Mouse (Mus musculus): ENCODE data around the gene Rtn3.
"Not testable (repeated sequence)": the region's sequence is repeated elsewhere in the genome, so short reads cannot be mapped to it uniquely, and the experiment has no call there.

Gene Rtn3

DNA sequence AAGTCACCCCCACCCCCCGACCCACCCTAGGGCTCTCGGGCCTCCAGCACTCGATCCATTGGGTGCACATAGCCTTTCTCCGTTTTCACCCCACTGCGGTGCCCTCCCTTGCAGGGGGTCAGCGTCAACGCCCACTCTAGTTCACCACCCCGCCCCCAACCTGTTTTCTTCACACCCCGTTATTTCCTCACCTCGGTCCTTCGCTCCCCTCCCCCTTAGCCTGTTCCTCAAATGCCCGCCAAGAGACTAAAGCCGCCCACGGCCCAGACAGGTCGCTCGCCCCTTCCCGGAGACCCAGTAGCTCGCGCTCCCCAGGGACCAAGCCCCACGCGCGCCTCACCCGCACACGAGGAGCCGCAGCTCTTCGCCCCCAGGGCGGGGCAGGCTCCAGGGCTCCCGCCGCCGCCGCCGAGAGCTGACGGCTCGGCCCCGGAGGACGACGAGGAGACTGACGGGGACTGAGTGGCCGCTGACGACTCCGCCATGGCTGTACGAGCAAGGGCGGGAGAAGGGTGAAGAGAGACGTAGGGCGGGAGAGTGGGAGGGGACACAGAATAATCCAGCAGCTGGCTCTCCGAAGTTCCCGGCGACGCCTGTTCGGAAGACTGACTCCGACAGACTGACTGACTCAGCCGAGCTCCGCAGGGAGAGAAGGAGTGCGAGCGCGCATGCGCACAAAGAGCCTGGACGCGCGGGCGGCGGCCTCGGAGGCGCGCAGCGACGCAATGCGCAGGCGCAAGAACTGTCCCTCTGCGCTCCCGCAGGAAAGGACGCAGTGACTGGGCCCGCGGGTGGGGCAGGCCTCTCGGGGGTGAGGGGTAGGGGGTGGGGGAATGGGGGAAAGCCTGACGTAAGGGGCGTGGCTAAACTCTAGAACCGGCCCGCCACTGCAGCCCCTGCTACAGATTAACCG lies at the start of gene Rtn3:
Gene Rtn3 (minus strand): TSS at position 683 of the 913 bp plus-strand sequence.
- peak; percentile 93 to 94 for DNase-seq (ENCODE audit: low spot score in 2 of 2)

DNA sequence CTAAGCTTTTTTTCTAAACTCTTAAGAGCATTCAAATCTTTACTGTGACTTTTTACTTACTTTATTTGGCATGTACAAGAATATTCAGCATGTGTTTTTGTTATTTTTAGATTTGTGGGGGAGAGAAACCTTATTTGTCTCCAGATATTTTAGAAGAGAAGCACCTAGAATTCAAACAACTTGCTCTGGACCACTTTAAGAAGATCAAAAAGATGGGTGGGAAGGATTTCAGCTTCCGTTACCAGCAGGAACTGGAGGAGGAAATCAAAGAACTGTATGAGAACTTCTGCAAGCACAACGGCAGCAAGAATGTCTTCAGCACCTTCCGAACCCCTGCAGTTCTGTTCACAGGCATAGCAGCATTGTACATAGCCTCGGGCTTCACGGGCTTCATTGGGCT lies 48.8 kb upstream of the Rtn3 start:
- DNase-seq (ENCODE audit: low spot score in 2 of 2), result no peak

DNA sequence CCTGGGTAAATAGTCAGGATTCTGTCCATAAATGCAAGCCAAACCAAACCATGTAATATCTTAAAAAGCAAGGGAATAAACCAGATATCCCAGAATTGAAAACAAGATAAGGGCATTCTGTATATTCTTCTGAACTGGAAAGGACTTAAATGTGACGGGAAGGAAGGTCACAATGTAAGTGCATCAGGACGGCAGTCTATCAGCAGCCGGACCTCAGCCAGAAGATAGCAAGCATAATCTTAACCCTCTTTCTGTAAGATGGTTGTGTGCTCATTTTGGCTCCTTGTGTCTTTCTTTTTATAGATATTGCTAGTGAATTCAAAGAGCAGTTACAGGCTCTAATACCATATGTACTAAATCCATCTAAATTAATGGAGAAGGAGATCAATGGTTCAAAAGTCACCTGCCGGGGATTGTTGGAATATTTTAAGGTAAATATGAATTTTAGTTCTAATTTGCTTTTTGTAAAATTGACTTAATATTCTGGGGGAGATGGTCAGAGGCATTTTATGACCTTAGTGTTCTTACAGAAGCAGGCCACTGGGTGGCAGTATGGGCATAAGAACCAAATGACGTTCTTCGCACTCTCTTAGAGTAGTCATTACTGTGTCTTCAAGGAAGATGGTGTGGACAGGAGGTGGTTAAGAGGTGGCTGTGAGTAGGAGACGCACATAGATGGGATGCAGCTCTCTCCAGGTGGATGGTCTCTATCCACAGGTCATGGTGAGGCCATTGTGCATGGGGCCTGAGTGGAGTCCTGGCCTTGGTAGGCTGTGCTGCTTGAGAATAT lies 45.8 kb upstream of the Rtn3 start:
- DNase-seq (ENCODE audit: low spot score in 2 of 2), result peak; percentile 35 to 57

DNA sequence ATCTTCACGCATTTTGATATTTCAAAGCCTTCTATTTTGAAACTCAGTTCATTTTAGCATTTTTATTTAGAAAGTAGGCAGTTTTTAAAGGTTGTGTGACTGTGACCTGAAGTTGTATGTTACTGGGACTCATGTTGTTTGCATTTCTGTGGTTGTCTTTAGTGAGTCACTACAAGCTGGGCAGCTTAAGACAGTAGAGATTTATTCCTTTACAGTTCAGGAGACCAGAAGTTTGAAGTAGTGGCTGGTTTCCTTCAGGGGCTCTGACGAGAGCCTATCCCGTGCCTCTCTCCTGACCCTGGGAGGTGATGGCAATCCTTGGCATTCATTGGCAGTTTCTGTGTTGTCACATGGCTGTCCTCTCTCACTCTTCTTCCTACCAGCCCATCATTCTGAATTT lies 41.8 kb upstream of the Rtn3 start:
- DNase-seq (ENCODE audit: low spot score in 2 of 2), result no peak

DNA sequence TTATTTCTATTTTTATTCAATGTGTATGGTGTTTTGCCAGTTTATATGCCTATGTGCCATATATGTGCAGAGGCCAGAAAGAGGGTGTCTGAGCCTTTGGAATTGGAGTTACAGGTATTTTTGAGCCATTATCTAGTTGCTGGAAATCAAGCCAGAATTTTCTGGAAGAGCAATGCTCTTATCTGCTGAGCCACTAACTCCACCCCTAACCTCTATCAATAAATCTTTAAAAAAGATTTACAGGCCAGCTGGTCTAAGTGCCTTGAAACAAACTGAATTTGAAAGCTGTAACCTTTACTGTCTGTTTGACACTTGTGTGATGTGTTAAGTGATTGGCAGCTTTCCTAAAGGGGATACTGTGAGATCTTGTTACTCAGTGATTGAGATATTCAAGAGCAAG lies 40.7 kb upstream of the Rtn3 start:
- no peak for DNase-seq (ENCODE audit: low spot score in 2 of 2)

DNA sequence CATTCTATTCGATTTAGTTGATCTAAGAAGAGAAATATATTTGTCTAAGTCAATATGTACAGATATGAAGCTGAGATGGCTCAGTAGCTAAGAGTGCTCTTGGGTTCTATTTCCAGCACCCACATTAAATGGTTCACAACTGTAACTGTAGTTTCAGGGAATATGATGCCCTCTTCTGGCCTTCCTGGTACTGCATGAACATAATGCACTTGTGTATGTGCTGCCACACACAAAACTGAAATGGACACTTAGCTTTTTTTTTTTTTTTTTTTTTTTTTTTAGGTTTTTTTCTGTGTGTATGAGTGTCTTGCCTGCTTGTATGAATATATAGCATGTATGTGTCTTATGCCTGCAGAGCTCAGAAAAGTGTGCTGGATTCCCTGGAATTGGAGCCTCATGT lies 40.2 kb upstream of the Rtn3 start:
- DNase-seq (ENCODE audit: low spot score in 2 of 2), result no peak

DNA sequence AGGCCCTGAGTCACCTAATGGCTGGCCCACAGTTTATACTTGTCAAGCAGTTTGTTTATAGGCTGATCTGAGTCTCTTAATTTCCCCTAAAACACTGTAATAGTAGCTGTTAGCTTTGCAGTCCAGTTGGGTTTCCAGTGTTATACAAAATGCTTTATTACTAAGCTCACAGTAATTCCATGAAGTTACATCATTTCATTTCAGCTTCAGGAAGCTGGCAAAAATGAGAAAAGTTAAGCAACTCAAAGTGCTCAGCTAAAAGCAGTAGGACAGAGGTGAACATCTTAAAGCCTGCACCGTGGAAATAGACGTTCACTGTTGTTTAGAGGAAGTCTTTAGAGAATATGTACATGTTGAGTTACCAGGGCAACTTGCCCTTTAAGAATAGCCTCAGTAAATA lies 39.8 kb upstream of the Rtn3 start:
- DNase-seq (ENCODE audit: low spot score in 2 of 2), result no peak

DNA sequence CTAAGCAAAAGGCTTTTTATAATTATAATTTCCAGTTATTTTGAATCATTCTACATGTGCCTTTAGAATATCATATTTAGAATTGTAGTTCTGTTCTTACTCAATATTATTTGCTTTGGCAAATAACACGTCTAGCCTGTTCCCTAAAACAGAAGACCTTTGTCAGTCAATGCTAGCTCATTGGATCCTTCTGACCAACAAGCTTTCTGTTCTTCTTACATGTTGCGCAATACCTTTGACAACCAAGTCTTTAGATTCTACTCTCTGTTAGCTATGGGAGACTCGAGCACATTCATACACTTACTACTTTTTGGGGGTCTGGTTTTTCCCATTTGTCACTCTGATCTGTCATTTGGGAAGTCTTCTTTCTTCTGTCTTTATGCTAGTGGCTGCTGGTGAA lies 38.5 kb upstream of the Rtn3 start:
- DNase-seq (ENCODE audit: low spot score in 2 of 2), result no peak

DNA sequence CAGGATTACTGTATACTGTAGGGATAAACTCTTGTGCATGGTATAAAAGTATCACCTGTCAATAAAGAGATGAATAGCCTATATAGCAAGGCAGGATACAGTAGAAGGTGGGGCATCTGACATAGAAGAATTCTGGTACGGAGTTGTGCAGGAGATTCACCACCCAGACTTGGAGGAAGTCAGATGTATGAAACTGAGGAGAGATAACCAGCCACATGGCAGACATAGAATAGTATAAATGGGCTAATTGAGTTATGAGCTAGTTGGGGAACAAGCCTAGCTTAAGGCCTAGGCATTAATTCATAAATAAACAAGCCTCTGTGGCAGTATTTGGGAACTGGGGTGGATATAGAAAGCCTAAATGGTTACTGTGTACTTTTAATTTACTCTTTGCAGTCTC lies 33.4 kb upstream of the Rtn3 start:
- DNase-seq (ENCODE audit: low spot score in 2 of 2), result no peak

DNA sequence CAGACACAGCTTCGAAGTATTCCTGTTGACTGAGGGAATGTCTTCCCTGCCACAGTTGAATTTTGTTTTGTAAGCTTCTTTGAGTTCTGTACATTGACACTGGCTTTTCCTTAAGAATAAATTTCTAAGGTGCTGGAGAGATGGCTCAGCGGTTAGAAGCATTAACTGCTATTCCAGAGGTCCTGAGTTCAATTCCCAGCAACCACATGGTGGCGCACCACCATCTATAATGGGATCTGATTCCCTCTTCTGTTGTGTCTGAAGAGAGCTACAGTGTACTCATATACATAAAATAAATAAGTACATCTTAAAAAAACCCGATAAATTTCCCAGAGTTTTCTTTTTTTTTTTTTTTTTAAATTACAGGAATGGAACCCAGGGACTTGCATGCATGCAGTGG lies 24.9 kb upstream of the Rtn3 start:
- DNase-seq (ENCODE audit: low spot score in 2 of 2), result no peak

DNA sequence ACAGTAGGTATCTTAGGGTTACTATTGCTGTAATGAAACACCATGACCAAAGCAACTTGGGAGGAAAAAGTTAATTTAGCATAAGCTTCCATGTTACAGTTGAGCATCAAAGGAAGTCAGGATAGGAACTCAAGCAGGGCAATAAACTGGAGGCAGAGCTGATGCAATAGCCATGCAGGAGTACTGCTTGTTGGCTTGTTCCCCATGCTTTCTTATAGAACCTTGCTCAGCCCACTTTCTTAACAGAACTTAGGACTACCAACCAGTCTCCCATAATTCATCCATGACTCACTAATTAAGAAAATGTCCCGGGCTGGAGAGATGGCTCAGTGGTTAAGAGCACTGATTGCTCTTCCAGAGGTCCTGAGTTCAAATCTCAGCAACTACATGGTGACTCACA lies 23.2 kb upstream of the Rtn3 start:
- no peak for DNase-seq (ENCODE audit: low spot score in 2 of 2)

DNA sequence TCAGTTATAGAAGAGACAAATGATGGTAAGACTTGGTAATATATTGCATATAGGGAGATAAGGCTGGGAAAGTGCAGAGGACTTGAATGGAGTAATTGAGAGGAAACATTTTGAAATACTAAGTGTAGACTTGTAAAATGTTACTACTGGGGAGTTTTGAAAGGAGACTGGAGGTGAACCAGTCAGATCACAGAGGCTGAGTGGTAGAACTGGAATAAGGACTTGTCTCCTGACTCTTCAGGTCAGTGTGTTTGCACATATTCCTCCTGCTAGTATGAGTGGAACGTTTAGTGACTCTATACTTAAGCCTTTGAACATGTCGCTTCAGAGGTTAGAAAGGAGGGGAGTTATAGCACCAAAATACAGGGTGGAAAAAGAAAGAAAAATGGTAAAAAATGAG lies 19.4 kb upstream of the Rtn3 start:
- DNase-seq (ENCODE audit: low spot score in 2 of 2), result no peak

DNA sequence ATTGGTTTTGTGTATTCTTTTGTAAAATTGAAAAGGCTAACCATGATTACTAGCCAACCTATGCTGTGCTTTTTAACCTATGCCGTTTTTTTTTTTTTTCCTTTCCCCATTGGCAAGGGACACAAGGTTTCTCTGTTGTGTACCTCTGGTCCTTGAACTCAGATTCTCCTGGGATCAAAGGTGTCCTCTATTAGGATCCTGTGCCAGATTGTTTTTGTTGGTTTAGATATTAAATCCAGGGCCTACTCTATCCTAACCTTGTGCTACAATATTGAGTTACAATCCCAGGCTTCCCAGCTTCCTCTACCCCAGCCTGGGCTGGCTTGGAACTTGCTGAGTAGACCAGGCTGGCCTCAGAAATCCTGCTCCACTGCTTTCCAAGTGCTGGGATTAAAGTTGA lies 17.6 kb upstream of the Rtn3 start:
- DNase-seq (ENCODE audit: low spot score in 2 of 2), result no peak

DNA sequence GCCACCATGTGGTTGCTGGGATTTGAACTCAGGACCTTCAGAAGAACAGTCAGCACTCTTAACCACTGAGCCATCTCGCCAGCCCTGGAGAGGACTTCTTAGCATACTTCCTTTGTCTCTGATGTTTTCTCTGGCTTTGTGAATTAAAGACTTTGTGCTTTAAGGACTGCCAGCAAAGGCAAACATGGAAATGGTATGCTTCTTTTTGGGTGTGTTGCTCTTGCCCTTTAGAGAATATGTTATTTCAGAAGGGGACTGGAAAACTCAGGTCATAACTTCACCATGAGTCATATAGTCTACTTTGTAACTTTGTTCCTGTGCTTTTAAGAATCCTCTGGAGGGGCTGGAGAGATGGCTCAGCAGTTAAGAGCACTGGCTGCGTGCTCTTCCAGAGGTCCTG lies 15.7 kb upstream of the Rtn3 start:
- DNase-seq (ENCODE audit: low spot score in 2 of 2), result no peak

DNA sequence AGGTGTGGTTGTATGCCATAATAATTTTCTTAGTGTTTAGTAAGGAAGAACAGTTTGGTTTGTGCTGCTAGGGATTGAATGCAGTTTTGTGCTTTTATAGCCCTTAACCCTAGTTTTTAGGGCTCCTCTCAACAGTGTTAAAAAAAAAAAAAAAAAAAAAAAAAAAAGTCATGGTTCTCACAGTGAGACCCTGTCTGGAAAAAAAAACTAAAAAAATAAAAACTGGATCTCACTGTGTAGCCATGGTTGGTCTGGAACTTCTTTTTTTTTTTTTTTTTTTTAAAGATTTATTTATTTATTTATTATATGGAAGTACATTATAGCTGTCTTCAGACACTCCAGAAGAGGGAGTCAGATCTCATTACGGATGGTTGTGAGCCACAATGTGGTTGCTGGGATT lies 13.0 kb upstream of the Rtn3 start:
- DNase-seq (ENCODE audit: low spot score in 2 of 2), result not testable (repeated sequence)

DNA sequence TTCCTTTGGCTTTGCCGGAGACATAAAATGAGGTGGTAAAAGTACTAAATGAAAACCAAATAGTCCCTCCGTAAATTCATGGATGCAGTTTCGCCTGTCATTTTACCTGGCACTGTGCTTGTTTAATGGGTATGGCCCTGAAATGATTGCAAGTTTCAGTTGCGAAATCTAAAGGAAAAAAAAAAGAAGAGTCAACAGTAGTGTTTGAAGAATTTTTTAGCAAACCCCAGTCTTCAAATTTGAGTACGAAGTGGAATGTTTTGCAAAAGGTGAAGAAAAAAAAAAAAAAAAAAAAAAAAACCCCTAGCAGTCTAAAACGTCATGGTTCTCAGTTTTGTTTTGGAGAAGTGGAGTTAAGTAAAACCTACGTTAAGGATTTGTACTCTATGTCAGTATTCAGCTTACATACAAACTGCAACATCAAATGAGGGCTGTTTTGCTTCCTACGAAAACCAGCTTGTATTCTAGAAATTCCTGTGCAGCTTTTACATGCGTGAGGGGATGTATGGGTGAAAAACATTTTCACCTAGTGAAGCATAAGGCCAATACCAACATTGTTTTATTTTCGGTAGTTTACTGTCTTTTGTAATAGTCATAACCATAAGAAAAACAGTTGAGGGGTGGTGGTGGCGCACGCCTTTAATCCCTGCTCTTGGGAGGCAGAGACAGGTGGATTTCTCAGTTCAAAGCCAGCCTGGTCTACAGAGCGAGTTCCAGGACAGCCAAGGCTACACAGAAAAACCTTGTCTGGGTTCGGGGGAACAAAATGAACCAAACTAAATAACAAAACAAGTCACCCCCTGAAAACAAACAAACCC lies 12.3 kb upstream of the Rtn3 start:
- DNase-seq (ENCODE audit: low spot score in 2 of 2), result no peak

DNA sequence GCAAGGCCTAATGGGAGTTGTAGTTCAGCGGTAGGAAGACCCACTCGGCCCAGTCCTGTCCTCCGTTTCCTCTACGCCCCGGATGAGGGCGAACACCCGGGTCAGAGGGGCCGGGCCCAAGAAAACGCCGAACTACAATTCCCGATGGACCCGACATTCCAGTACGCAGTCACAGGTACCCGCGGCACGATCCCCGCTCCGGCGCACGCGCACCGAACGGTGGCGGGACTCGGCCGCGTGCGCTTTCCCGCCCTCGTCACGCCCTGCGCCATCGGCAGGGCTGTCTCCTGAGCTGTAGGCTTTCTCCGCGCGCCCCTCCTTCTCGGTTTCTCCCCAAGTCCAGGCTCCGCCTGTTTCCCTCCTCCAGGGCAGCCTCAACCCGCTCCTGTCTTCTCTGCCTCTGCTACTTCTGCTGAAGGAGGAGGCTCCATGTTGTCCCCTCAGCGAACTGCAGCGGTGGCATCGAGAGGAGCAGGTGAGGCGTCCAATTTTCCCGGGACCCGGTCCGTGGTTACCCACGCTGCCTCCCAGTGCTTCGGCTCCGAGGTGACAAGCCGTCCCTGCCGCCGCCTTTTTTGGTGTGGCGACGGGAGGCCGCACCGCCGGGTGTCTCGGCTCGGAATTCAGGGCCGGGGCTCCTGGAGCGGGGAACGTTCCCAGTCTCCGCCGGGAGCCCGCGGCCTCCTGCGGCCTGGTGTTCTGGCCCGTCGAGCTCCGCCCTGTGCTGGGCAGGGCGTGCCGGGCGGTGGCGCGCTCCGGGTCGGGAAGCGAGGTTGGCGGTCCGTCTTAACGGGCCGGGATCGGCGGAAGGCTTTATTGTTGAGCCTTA lies 11.3 kb upstream of the Rtn3 start:
- peak; percentile 92 to 97 for DNase-seq (ENCODE audit: low spot score in 2 of 2)

DNA sequence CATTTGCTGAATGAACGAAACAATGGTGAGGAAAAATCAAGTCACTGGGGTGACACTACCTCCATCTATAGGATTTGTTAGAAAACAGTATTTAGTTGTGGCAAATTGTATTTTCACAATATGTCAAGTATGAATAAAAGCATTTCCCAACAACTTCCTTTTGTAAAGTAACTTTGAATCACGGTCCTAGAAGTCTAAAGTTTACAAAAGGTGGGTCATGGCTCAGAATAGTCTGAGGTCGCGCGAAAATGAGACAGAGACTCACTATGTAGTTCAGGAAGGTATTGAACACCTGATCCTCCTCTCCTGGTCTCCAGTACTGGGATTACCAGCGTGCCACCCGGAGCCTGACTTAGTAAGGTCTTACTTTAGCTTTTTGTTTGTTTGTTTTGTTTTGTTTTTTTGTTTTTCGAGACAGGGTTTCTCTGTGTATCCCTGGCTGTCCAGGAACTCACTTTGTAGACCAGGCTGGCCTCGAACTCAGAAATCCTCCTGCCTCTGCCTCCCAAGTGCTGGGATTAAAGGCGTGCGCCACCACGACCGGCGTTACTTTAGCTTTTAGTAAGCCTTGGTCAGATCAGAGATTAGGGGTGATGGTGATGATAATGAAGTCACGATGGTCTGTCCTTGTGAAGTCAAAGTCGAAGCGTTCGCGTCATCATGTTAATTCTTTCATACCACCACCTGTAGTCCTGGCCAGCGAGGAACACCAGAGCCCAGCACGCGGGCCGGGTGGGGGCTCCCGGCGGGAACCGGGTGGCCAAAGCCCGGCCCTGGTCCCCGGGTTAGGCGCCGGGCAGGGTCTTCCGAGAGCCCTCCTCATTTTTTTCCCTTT lies 10.5 kb upstream of the Rtn3 start, which contains the start of gene Atl3:
Gene Atl3 (plus strand): TSS at position 689 of the 835 bp plus-strand sequence.
- DNase-seq (ENCODE audit: low spot score in 2 of 2), result no peak

DNA sequence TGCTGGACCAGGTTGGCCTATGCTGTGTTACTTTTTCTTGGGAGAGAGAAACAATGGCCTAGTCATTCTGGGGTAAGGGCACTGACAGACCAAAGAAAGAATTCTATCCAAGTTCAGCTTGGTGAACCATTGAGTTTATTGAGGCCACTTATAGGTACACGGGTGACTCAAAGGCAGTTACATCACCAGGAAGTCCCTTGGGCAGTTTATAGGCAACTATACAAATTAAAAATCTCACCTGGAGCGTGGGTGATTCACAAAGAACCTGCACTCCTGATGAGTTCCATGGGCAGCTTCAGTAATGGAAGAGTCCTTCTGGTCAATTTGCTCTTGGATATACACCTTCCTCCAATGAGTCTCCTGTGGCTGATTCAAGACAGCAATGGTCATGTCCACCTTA lies 9.6 kb upstream of the Rtn3 start:
- DNase-seq (ENCODE audit: low spot score in 2 of 2), result no peak

DNA sequence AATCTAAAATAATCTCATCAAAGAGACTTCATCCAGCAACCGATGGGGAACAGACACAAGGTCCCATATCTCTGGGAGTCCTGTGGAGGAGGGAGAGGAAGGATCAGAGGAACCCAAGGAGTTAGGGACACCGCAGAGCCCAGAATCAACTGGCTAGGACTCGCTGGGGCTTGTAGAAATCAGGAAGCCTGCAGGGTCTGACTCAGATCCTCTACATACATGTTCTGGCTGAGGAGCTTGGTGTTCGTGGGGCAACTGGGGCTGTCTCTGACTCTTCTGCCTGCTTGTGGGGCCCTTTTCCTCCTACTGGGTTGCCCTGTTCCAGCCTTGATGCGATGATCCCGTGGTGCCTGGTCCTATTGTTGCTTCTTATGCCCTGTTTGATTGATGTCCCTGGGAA lies 8.9 kb upstream of the Rtn3 start:
- DNase-seq (ENCODE audit: low spot score in 2 of 2), result no peak

Data from frontal cortex, postnatal 25 days (tissue).